Mouse (Mus musculus): Measurements from ENCODE around the gene Psmd11. TPM values are rescaled to one million over a fixed set of nuclear protein-coding genes. Genes with fewer than 3 reads are reported as not detected.

The Psmd11 gene
- total RNA-seq, 2 experiments from 2014 or later, result 93.5 to 110 TPM

DNA sequence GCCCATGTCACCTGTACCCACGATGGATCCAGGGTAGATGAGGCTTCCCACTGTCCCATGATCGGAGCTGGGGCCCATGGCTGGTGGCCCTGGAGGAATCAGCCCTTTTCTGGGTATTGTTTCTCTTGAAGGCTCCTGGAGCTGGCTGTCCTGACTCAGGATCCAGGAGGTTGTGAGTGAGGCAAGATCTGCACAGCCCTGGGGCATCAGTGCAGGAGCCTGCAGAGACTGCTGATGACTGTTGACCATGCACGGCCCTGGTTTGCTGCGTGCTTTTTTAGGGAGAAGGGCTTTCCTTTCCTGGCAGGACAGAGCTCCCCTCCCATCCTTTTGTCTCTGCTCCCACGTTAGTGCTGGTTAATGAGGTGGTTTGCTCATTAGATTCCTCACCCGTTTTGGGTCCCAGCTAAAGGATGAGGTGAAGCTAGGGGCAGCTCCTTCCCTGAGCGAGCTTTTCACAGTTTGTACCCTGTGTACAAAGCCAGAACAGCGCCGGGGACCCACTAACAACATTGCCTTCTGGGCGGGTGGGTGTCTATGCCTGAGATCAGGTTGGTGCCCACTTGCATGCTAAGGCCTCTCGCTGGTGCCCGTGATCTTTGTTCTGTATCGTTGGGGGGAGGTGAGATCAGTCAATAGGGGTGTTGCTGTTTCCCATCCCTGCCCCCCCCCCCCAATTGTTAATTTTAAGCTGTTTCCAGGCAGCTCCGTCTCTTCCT lies 50.4 kb downstream of the Psmd11 start:
- intact Hi-C loops (cut with DNase I), result loop anchor here (5.0 kb wide), 1 partner anchor 73 kb away; no protein-coding TSS in a partner anchor
- DNase-seq (ENCODE audit: low spot score in 2 of 2), result peak in 1 of 2 experiments; percentile 18

DNA sequence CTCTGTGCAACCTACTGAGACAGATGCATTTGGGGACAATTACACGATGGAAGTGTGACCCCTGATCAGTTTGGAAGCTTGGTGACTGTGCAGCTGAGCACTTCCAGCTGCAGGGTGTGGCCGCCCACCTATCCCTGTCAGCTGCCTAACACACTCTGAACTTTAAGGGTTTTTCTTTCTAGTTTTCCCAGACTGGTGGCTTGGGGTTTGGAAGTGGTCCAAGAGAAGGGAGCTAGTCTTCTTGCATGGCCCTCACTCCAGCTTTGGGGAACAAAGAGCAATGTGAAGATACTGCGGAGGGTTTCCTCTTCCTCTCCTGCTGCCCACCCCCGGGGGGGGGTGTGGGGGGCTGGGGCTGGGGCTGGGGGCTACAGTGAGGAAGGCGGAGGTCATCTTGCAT lies 51.0 kb downstream of the Psmd11 start:
- intact Hi-C loops (cut with DNase I), result loop anchor here (5.0 kb wide), 1 partner anchor 73 kb away; no protein-coding TSS in a partner anchor

DNA sequence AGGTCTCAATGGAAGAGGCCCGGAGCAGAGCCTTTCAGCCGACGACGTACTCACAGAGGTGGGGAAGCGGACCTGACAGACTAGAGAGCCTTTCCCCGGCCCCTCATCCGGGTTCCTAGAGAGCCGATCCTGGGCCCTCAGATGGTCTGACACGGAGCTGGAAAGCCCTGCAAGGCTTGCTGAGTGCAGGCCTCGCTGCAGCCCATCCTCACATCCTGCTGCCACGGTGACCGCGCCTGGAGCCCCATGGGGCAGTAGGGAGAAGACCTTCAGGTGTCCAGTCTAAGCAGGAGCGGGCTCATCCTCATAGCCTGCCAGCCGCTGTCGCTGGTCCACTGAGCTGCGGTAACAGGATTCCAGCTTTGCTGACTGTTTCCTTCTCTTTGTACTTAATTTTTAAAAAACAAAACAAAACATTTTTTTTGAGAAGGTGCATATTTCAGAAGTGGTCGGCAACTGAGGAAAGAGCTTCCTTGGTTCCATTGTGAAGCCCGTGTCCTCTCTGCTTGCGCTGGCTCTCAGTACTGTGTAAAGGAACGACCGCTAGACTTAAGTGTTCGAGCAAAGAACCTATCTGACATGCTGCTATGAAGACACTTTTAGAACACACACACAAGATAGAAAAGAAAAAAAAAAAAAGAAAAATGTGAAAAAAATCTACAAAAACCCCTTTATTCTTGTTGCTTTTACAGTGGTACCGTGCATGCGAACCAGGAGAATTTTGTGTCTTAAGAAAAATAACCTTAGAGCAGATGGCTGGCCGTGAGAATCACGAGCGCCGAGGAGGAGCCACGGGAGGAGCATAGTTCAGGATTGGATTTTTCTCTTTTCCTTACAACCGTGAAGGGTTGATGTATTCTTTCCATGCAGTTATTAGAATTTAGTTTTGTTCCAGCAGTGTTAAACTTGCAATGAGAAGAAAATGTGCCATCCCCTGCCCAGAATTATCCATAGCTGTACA lies 51.8 kb downstream of the Psmd11 start:
- intact Hi-C loops (cut with DNase I), result loop anchor here (5.0 kb wide), 2 partner anchors 37 to 72 kb away; no protein-coding TSS in a partner anchor
- DNase-seq (ENCODE audit: low spot score in 2 of 2), result peak; percentile 12 to 29

More for the DNA sequence above, 51.0 kb downstream of the Psmd11 start:
- peak; percentile 48 to 64 for DNase-seq (ENCODE audit: low spot score in 2 of 2)

DNA sequence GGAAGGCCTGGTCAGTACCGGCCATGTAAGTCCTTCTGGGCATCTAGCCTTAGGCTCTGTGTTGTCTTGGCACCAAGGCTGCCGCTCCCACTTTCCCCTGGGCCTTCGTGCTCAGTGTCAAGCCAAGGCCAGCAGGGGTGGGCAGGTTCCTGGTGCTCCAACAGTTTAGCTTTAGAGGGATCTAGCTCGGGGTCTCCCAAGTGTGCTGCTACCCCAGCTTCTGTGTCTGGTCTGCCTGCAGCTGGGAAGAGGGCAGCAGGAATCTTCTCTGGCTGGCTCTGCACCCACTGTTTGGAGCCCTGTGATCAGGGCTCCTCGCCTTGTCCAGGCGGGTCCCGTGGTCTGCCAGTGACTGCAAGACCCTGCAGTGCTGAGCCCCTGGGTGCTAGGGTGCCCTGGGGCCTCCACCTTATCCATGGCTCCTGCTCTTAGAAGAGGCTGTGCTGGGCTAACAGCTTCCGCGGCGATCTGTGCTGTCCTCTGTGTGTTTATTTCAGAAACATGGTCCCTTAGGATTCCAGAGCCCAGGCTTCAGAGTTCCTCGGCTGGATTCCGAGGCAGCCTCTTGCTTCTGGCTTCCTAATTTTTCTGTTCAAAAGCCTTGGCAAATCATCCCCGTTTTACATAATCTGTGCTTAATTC lies 53.1 kb downstream of the Psmd11 start:
- intact Hi-C loops (cut with DNase I), result loop anchor here (5.0 kb wide), 1 partner anchor 36 kb away; no protein-coding TSS in a partner anchor
- peak; percentile 23 to 48 for DNase-seq (ENCODE audit: low spot score in 2 of 2)

DNA sequence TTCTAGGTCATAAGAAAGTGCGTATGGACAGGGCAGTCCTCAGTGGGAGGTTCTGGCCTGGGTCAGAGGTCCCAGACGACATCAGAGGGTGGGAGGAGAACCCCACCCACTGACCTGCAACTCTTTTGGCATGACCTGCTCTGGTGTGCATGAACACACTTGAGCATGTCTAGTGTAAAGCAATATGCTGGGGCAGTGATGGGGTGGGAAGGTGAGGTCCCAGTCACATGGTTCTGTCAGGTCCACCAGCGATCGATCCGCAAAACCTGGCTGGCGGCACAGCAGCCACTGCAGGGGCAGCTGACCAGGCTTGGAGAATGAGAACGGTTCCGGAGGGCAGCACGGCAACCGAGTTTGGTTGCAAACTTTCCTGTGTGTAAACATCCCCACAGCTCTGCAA lies 53.9 kb downstream of the Psmd11 start:
- DNase-seq (ENCODE audit: low spot score in 2 of 2), result no peak
- intact Hi-C loops (cut with DNase I), result loop anchor here (5.0 kb wide), 1 partner anchor 35 kb away; no protein-coding TSS in a partner anchor

DNA sequence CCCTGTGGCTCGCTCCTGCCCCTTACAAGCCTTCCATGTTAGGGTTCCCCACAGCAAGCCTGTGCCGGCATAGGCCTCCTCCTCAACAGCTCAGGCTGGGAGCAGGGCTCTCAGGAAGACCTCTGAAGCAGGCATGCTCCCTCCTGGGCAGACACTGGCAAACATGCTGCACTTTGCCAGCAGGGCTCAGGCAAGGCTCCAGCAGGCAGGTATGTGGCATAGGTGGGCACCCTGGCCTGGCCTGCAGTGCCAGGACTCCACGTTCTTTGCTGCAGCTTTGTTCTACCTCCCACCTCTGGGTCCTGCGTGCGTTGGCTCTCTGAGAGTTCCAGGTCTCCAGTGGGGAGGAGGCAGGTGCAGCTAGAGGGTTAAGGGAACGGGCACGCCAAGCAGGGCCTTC lies 54.5 kb downstream of the Psmd11 start:
- DNase-seq (ENCODE audit: low spot score in 2 of 2), result peak; percentile 49 to 50
- intact Hi-C loops (cut with DNase I), result loop anchor here (5.0 kb wide), 1 partner anchor 34 kb away; no protein-coding TSS in a partner anchor

DNA sequence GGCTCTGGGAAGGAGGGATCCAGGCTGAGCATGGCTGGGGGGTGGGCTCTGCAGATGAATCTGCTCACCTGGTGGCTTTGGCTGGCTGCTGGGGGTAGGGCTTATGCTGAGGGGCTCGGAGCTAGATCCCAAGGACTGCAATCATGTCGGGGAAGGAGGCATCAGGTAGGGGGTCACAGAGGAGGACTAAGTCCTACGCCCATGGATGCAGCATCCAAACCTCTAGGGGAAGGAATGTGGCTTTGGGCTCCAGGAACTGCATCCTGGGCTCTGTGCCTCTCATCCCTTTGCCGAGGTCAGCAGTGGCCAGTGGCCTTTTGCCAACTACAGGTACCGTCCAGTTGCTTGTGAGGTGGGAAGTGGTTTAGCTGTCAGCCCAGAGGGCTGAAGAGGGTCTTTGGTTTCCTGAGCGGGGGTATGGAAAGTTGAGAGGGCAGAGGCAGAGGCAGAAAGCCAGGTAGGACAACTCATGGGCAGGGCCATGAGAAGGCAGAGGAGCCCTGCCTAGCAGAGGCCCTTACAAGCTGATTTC lies 55.2 kb downstream of the Psmd11 start:
- intact Hi-C loops (cut with DNase I), result loop anchor here (5.0 kb wide), 1 partner anchor 34 kb away; no protein-coding TSS in a partner anchor
- no peak for DNase-seq (ENCODE audit: low spot score in 2 of 2)

DNA sequence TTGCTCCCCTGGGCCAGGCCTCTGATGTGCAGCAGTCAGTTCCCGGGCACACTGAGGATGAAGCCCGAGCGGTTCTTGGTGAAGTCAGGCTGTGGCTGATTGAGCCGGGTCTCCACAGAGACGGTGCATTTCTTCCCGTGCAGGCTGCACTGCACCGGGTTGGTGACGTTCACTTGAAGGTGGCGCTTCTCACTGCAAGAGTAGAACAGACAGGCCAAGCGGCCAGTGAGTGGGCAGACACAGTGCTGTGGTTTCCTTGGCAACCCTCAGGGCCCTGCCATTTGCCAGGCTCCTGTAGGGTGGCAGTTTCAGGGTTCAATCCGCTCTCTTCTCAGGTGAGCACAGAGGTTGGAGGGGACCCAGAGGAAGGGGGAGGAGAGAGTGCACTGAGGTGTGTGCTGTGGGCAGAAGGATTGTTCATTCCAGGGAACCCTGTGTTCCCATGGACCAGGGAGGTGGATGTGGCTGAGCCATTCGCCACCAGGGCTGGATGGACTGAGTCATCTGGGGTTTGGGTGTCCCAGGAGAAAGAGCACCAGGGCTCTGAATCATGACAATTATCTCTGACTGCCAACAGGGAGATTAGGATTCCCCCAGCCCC lies 55.9 kb downstream of the Psmd11 start:
- intact Hi-C loops (cut with DNase I), result loop anchor here (5.0 kb wide), 1 partner anchor 33 kb away; no protein-coding TSS in a partner anchor
- peak; percentile 87 to 96 for DNase-seq (ENCODE audit: low spot score in 2 of 2)

DNA sequence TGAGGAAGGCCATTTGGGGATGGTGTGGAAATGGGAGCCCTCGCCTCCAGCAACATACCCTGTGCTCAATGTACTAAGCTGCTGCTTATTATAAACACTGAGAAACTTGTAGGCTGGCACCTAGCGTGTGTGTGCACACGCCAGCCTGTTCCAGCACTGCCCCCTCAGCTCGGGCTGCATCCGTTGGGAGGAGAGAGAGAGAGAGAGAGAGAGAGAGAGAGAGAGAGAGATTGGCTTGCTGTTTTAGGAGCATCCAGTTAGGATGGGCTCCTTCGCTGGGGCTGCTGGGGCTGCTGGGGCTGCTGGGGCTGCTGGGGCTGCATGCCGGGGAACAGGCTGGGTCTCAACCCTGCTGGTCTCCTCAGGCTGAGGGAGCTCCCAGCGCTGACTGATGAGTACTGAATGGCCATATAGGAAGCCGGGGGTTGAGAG lies 56.7 kb downstream of the Psmd11 start:
- peak; percentile 69 to 85 for DNase-seq (ENCODE audit: low spot score in 2 of 2)
- intact Hi-C loops (cut with DNase I), result loop anchor here (1.0 to 5.0 kb wide), 2 partner anchors 82 to 118 kb away; no protein-coding TSS in a partner anchor

DNA sequence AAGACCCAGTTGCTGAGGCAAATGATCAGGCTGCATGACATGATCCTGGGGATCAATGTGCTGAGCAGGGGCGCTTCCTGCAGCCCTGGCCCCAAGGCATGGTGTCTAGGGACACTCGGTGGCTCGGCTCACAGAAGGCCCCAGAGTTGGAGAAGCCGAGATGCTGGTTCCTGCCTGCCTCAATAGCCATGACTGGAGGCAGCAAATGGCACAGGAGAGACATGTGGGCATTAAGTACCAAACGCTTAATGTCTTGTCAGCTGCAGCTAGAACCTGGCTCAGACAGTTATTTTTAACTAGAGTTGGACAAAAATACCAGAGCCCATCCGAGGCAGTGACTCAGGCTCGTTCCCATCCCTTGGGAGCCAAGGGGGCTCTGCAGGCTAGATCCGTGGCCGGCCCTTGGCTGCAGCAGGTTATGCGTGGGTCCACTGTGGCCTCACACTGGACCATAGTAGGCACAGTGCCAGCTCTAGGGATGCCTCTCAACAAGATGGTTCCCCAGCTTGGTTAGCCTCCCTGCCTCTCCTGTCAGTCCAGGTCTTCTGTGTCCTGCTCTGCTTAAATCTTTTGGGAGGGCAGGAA lies 57.3 kb downstream of the Psmd11 start:
- intact Hi-C loops (cut with DNase I), result loop anchor here (1.0 to 5.0 kb wide), 2 partner anchors 82 to 118 kb away; no protein-coding TSS in a partner anchor
- peak; percentile 46 to 54 for DNase-seq (ENCODE audit: low spot score in 2 of 2)

DNA sequence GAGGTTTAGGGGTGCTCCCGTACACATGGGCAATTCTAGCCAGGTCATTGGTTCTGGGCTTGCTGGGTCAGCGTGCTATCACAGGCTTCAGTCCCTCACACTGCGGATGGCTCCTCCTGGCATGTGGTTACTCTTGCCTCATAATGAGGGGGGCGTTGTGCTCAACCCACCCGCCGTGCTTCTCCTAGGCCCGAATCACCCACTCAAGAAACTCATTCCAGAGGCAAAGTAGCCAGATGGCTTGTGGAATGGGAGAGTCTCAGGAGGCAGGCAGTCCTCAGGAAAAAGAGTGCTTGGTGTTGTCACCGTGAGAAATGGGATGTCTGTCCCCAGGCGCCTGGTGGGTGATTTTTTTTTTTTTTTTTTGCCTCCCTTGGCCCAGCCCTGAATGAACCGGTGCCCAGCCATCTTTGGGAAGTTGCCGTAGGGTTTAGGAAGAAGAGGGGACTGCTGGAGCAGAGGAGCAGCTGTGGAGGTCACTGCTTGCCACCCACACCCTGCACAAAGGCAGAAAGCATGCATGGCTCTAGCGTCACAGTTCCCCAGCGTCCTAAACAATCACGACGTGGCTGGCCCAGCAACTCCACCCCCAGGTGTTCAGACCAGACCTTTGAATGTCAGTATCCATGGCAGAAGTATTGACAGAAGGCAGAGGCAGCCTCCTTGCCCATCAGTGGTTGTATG lies 59.6 kb downstream of the Psmd11 start:
- peak in 1 of 2 experiments; percentile 92 for DNase-seq (ENCODE audit: low spot score in 2 of 2)
- intact Hi-C loops (cut with DNase I), result loop anchor here (1.0 to 5.0 kb wide), 2 partner anchors 16 to 79 kb away; no protein-coding TSS in a partner anchor

DNA sequence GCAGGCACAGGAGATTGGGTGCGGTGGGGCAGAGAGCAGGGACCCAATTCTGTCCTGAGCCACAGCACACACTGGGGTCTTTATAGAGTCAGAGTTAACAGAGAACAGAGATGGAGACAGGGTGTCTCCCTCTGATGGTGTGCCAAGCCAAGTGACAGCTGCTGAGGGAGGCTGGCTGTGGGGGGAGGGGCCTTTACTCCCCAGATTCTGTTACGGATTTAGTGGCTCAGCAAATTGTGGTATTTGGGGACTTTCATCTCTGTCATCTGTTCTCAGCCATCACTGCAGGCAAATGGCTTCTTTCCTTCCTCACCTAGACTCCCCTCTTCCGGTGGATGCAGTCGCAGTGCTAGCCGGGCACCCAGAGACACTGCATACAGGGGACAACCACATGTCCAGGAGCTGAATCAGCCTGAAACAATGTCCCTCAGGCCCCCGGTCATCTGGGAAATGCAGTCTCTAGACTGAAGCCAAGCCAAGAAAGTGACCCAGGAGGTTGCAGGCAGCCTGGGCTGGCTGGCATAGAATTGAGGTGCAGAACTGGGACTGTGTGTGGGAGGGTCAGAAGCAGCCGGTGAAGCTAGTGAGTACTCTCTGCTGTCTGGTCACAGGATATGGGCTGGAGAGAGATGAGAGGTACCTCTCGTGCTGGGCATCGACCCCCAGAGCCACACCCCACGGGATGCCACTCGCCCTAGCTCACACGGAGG lies 60.9 kb downstream of the Psmd11 start:
- peak; percentile 76 to 83 for DNase-seq (ENCODE audit: low spot score in 2 of 2)
- intact Hi-C loops (cut with DNase I), result loop anchor here (5.0 kb wide), 1 partner anchor 78 kb away; no protein-coding TSS in a partner anchor

DNA sequence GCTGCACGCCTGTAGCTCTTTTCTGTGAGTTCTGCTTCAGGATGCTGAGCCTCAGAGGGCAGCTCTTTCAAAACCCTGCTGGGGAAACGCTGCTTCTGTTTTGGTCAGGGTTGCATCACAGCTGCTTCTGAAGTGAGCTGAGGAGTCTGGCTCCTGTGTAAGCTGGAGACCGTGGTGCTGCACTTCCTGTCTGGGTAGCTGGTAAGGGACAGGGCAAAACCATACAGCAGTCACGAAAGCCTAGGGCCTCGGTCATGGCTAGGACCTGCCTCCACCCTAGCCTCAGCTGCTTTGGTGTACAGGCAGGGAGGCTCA lies 61.4 kb downstream of the Psmd11 start:
- peak in 1 of 2 experiments; percentile 60 for DNase-seq (ENCODE audit: low spot score in 2 of 2)

DNA sequence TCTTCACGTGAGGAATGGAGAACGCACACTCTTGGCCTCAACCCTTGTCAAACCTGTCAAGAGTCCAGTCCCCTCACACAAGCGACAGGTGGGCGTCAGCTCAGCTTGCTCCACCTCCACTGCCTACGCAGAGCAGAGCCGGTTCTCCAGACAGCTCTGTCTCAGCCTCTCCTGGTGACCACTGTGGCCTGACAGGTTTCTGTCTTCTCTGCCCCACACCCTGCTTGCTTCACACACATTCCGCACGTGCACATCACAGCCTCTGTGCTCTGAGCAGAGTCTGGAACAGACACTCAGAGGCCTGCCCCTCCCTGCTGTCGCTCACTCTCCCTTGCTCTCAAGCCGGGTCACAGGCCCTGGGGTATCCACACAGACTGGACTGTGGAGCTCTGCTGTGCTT lies 62.4 kb downstream of the Psmd11 start:
- intact Hi-C loops (cut with DNase I), result no loop called here
- no peak for DNase-seq (ENCODE audit: low spot score in 2 of 2)

More for the DNA sequence above, 61.4 kb downstream of the Psmd11 start:
- intact Hi-C loops (cut with DNase I), result loop anchor here (5.0 kb wide), 1 partner anchor 77 kb away; no protein-coding TSS in a partner anchor

DNA sequence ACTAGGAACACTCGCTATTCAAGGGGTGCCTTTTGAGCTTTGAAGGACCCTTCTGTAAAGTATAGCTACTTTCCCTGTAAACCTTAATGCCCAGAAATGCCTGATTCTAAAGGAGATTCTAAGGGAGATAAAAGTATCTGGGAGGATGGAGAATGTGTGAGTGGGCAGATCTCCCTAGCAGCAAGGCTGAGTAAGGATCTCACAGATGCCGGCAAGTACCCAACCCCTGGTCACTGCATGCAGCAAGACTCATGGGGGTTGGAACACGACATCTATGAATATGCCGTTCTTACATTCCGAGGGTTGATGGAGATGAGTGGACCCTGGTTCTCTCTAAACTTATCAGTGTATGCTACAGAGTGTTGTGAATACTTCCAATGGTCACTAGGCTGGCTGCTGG lies 64.8 kb downstream of the Psmd11 start:
- intact Hi-C loops (cut with DNase I), result no loop called here
- DNase-seq (ENCODE audit: low spot score in 2 of 2), result peak in 1 of 2 experiments; percentile 70

DNA sequence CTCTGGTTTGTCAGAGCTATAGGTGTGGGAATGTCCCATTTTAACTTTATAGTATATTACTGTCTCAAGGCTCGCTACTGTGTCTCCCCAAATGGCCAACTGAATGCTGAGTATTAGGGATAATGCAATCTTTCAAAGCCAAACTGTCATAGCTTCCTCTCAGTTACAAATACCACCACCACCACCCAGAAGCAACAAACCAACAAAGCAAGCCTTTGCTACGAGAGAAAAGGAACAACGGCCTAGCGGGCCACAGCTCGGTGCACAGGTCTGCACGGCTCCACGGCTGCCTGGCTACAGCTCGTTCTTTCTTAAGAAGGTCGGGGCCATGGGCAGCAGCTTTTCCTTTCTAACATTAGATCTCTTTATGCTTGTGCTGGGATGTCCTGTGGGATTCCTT lies 66.4 kb downstream of the Psmd11 start:
- intact Hi-C loops (cut with DNase I), result no loop called here
- DNase-seq (ENCODE audit: low spot score in 2 of 2), result no peak

DNA sequence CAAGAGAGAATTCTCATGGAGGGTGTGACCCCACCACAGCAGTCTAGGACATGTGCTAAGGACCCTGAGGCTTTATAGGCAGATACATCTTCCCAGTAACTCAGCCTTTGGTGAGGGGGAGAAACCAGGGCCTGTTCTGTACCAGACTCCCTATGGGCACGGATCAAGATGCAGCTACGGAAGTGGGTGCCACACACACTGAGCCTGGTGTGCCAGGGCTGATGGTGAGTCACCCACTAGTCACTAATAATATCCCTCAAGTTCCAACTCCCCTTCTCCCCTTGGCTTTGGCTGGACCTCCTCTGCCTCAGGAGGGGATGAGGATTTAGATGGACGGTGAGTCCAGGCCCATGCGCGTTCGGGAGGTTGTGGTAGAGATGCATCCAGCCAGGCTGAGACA lies 67.6 kb downstream of the Psmd11 start:
- DNase-seq (ENCODE audit: low spot score in 2 of 2), result no peak

More for the DNA sequence above, 67.6 kb downstream of the Psmd11 start:
- intact Hi-C loops (cut with DNase I), result no loop called here

Data from left cerebral cortex, postnatal 25 days (tissue).